Mouse (Mus musculus) hindbrain, embryonic 12.5 days (tissue): ENCODE data around the gene Mcfd2. TPM values are rescaled to one million over a fixed set of nuclear protein-coding genes. Genes with fewer than 3 reads are reported as not detected.

ENCODE experiments used
- ATAC-seq: fragments of 200-750 bp; cut with Nextera tagmentation; 2 replicates; pipeline ENCODE4 v1.8.0; 2017; ENCODE audit warnings: moderate TSS enrichment; ENCODE audit not compliant: low FRiP score
- H3K27ac ChIP-seq: fragments of 300-500 bp; sonication (generic); 2 replicates; pipeline ENCODE4 v1.5.1; 2016; ENCODE audit warnings: mild to moderate bottlenecking
- H3K27me3 ChIP-seq: fragments of 300-500 bp; sonication (generic); 2 replicates; pipeline ENCODE4 v1.6.1; 2016; ENCODE audit warnings: mild to moderate bottlenecking
- H3K36me3 ChIP-seq: fragments of 300-500 bp; sonication (generic); 2 replicates; pipeline ENCODE4 v1.6.1; 2016; ENCODE audit warnings: mild to moderate bottlenecking
- H3K4me1 ChIP-seq: fragments of 300-500 bp; sonication (generic); 2 replicates; pipeline ENCODE4 v1.6.1; 2016
- H3K4me2 ChIP-seq: fragments of 300-500 bp; sonication (generic); replicated peaks from 2 replicates; pipeline ENCODE4 v1.6.1; 2016; ENCODE audit warnings: mild to moderate bottlenecking
- H3K4me3 ChIP-seq: fragments of 300-500 bp; sonication (generic); 2 replicates; pipeline ENCODE4 v1.5.1; 2016; ENCODE audit warnings: mild to moderate bottlenecking
- H3K9ac ChIP-seq: fragments of 300-500 bp; sonication (generic); 2 replicates; pipeline ENCODE4 v1.6.1; 2016; ENCODE audit warnings: mild to moderate bottlenecking, moderate library complexity
- H3K9me3 ChIP-seq: fragments of 300-500 bp; sonication (generic); replicated peaks from 2 replicates; pipeline ENCODE4 v1.6.1; 2016; ENCODE audit warnings: mild to moderate bottlenecking
- WGBS: fragments of 180-500 bp; shearing (Covaris S2); methylation state at CpG from one replicate; pipeline ENCODE4 v1.1.7; 2016; 5-methylcytosine and 5-hydroxymethylcytosine counted together
- polyA plus RNA-seq: library from polyadenylated mRNA; unstranded; fragments of >200 nt; fragmentation: Nextera tagmentation; extraction: Ambion mirVana; gene quantifications from 2 replicates; pipeline ENCODE4 v1.2.1, GENCODE M21; 2016

Gene Mcfd2
- polyA plus RNA-seq, 1 experiment from 2014 or later = 63.9 TPM

GRCm38 (mm10) chr17:87225384-87225783 is 40.4 kb downstream of the Mcfd2 start:
- no peak for ATAC-seq
- Histone ChIP-seq H3K27ac (no peak overlapping the region), H3K9ac (no peak overlapping the region), H3K36me3 (no peaks in the 10 kb centered on the region), H3K27me3 (no peaks in the 10 kb centered on the region), H3K4me3 (no peak overlapping the region), H3K4me1 (no peaks in the 10 kb centered on the region; the same call in 1 of the 2 replicates), H3K4me2 (no peak overlapping the region), H3K9me3 (no peaks in the 10 kb centered on the region)
- WGBS = 92% methylated on average over 9 of the region's 9 CpGs

DNA sequence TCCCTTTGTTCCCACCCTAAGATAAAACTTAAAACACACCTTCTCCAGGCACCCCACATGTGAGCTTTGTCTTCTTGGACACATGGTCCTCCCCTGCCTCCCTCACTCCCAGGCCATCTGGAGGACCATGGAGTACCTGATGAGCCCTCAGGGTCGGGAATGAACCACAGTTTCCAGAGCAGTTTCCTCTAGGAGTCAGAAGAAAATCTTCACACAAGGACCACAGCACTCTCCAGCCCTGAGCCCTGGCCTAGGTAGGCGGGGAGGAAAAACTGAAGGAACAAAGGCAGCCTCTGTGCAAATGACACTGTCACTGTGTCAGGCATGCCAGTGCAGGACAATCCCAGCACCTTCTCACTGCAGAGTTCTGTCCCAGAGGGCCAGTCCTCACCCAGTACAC is 41.3 kb downstream of the Mcfd2 start:
- ATAC-seq = no peak
- Histone ChIP-seq H3K4me2 (no peak overlapping the region), H3K9me3 (no peaks in the 10 kb centered on the region), H3K27me3 (no peaks in the 10 kb centered on the region), H3K36me3 (no peaks in the 10 kb centered on the region), H3K4me3 (no peak overlapping the region), H3K9ac (no peak overlapping the region), H3K4me1 (no peaks in the 10 kb centered on the region; the same call in 1 of the 2 replicates), H3K27ac (no peak overlapping the region)
- 52% methylated on average over 2 of the region's 2 CpGs for WGBS

DNA sequence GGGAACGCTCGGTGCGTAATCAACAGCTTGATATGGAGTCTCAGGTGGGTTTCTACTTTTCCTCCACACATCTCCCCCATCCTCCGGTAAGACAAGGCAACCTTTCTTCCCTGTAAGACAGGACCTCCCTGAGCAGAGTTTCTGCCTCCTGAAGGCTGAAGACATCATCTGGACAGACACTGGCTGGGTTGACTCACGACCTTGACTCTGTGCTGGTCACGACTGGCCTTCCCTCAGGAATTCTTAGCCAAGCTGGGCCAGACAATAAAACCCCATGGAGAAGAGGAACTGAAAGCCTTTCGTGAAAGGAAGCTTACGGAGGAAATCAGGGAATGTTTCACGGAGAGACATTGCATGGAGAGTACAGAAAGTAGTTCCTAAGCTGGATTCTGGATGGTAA is 46.3 kb downstream of the Mcfd2 start:
- Histone ChIP-seq H3K9ac (no peak overlapping the region), H3K27me3 (no peaks in the 10 kb centered on the region), H3K4me3 (no peak overlapping the region), H3K4me2 (no peak overlapping the region), H3K4me1 (no peaks in the 10 kb centered on the region), H3K36me3 (no peaks in the 10 kb centered on the region), H3K9me3 (no peaks in the 10 kb centered on the region), H3K27ac (no peak overlapping the region)
- no peak for ATAC-seq
- WGBS = 76% methylated on average over 9 of the region's 9 CpGs

DNA sequence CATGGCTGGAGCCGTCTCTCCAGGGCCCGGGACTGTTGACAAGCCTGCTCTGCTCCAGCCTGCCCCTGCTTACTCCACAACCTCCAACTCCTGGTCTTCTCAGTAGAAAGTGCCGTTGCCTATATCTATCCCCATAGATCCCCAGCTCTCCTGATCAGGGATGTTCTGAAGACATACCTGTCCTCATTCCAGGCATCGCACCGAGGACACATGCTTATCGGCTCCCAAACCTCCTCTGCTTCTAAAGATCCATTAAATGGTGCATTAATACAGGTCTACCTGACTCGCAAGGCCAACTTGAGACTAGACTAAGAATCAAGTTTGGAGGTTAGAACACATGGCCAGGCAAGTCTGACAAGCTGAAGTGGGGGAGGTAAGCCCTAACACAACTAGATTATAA is 51.2 kb downstream of the Mcfd2 start:
- WGBS = 86% methylated on average over 7 of the region's 7 CpGs
- Histone ChIP-seq H3K27ac (no peak overlapping the region), H3K36me3 (no peaks in the 10 kb centered on the region), H3K9ac (no peak overlapping the region), H3K4me3 (no peak overlapping the region), H3K4me2 (no peak overlapping the region), H3K4me1 (no peaks in the 10 kb centered on the region), H3K9me3 (no peaks in the 10 kb centered on the region), H3K27me3 (no peaks in the 10 kb centered on the region)
- ATAC-seq = no peak

- WGBS = 80% methylated on average over 2 of the region's 2 CpGs
- Histone ChIP-seq H3K4me3 (no peak overlapping the region), H3K27ac (no peak overlapping the region), H3K36me3 (no peaks in the 10 kb centered on the region), H3K27me3 (no peaks in the 10 kb centered on the region), H3K9me3 (no peaks in the 10 kb centered on the region), H3K4me1 (no peaks in the 10 kb centered on the region), H3K9ac (no peak overlapping the region), H3K4me2 (no peak overlapping the region)
- no peak for ATAC-seq
These were observed 55.2 kb downstream of the Mcfd2 start for GRCm38 (mm10) chr17:87210525-87210924.

DNA sequence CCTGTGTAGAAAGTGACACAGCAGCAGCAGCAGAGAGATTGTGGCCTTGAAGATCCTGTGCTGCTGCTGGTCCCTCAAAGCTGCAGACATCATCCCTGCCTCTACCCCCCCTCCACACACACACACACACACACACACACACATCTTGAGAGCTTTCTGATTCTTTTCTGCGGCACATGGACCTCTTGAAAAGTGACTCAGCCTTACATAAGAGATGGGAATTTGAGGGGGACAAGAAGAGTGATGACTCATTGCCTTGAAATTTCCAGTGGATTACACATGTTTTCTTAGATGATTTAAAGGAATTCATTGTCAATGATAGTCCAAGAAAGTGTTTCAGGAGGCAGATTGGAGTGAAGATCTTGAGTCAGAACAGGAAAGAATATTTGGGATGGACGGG is 58.9 kb downstream of the Mcfd2 start:
- no peaks in the 10 kb centered on the region for H3K36me3 ChIP-seq
- WGBS = 81% methylated on average over 2 of the region's 2 CpGs
- peaks cover 10% of the 10 kb centered on the region for H3K4me1 ChIP-seq
- no peak for ATAC-seq
- H3K4me3 ChIP-seq = no peak overlapping the region
- no peaks in the 10 kb centered on the region for H3K9me3 ChIP-seq
- no peaks in the 10 kb centered on the region for H3K27me3 ChIP-seq
- no peak overlapping the region for H3K9ac ChIP-seq
- no peak overlapping the region for H3K4me2 ChIP-seq
- H3K27ac ChIP-seq = no peak overlapping the region

Other genes with a start within 250 kb of the Mcfd2 start
- 30.9 and 32.6 TPM in 2 replicates for gene Pigf, start 240.5 kb downstream of the Mcfd2 start, polyA plus RNA-seq
- 188 and 190 TPM in 2 replicates for gene Cript, start 240.4 kb downstream of the Mcfd2 start, polyA plus RNA-seq
- gene Socs5, start 158.3 kb downstream of the Mcfd2 start, polyA plus RNA-seq = 17.7 and 21.0 TPM in 2 replicates
- 6.0 and 6.6 TPM in 2 replicates for gene Ttc7, start 17.0 kb upstream of the Mcfd2 start, polyA plus RNA-seq
- 0.34 TPM in 1 of 2 replicates, not detected in the other for gene Stpg4, start 161.8 kb upstream of the Mcfd2 start, polyA plus RNA-seq
- gene Calm2, start 181.0 kb upstream of the Mcfd2 start, polyA plus RNA-seq = 1,282 and 1,370 TPM in 2 replicates